Mouse (Mus musculus) megakaryocyte, embryonic 14.5 days (primary cell): ENCODE measurements around the gene Bsg.

Experiments
- FLI1 ChIP-seq: IDR thresholded peaks from 2 replicates; pipeline ENCODE4 v1.6.1; 2012; ENCODE audit warnings: low read length, inconsistent platforms, mixed read lengths
- GATA1 ChIP-seq: IDR thresholded peaks from 3 replicates; pipeline ENCODE4 v1.6.1; 2012; ENCODE audit warnings: mixed read lengths, low read length, inconsistent platforms, borderline replicate concordance

DNA sequence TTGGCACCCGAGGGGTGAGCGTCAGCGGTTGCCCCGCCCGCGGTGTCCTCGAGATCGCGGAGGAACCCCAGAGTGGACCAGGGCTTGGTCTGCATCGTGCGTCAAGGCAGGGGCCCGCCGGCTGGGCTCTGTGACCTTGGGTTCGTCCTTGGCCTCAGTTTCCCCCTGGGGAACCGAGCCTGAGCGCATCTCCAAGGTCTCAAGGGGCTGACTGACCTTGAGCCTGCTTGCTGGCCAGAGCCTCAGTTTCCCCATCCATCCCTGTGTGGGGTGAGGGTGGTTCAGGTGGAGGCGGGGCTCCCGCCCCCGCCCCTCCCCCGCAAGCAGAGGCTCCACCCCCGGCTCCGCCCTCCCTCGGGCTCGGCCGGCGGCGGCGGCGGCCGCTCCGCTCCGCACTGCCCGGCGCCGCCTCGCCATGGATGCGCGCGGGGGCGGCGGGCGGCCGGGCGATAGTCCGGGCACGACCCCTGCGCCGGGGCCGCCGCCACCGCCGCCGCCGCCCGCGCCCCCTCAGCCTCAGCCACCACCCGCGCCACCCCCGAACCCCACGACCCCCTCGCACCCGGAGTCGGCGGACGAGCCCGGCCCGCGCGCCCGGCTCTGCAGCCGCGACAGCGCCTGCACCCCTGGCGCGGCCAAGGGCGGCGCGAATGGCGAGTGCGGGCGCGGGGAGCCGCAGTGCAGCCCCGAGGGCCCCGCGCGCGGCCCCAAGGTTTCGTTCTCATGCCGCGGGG is 12.1 kb downstream of the Bsg start, which contains the start of gene Hcn2:
- TF ChIP-seq GATA1 (no peak), FLI1 (no peak)
